Mouse (Mus musculus): Measurements from ENCODE around the gene Slc29a1. TPM values are rescaled to one million over a fixed set of nuclear protein-coding genes. Genes with fewer than 3 reads are reported as not detected.

The Slc29a1 gene
- polyA plus RNA-seq, 1 experiment from 2014 or later, result 30.7 TPM

- Histone ChIP-seq H3K27me3 (replicated peaks) (no peaks in the 10 kb centered on the region), H3K4me1 (peaks cover 27% of the 10 kb centered on the region), H3K9ac (no peak overlapping the region), H3K4me2 (peak overlapping the region; percentile 93), H3K9me3 (no peaks in the 10 kb centered on the region), H3K4me3 (0 out of 2 replicates have a peak overlapping the region, but pooled peaks have one; percentile 89), H3K27ac (no peak overlapping the region), H3K36me3 (replicated peaks) (peaks cover 21% of the 10 kb centered on the region)
- 79% methylated on average over 12 of the region's 12 CpGs for WGBS
- no peak for ATAC-seq (replicated peaks)
Measured at GRCm38 (mm10) chr17:45563216-45563615, 36.2 kb downstream of the Slc29a1 start.

DNA sequence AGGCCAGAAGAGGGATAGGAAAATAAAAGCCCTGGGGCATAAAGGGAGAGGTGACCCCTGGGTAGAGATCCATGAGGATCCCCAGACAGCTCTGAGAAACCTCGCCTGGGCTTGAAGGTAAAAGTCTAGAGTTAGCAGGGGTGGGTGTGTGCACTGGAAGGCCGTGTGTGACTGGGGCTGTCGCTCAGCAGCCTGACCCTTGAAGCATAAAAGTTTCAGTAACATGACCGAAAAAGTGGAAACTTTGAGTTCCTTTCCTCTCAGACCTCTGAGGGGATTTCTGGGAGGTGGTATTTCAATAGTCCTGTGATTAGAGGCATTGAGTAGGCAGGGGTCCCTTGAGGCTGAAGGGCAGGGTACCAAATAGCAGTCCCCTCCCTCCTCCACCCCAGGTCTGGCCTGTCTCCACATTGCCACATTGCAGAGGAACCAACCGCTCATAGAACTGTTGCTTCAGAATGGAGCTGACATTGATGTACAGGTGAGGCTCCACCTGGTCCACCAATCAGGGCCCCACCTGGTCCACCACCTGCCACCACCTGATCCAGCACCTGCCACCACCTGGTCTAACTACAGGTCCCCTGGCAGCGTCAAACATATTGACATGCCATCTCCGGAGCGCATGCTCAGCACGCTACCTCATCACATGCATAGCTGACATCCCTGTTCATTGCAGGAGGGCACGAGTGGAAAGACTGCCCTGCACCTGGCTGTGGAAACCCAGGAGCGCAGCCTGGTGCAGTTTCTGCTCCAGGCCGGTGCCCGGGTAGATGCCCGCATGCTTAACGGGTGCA, 39.5 kb downstream of the Slc29a1 start:
- no peaks in the 10 kb centered on the region for H3K9me3 ChIP-seq
- no peaks in the 10 kb centered on the region for H3K36me3 ChIP-seq (replicated peaks)
- H3K4me2 ChIP-seq, result no peak overlapping the region
- ATAC-seq (replicated peaks), result no peak
- no peak overlapping the region for H3K4me3 ChIP-seq
- H3K4me1 ChIP-seq, result peaks cover 23% of the 10 kb centered on the region
- H3K27me3 ChIP-seq (replicated peaks), result peaks cover 3% of the 10 kb centered on the region; the same call in 1 of the 2 replicates
- 86% methylated on average over 15 of the region's 15 CpGs for WGBS
- H3K9ac ChIP-seq, result no peak overlapping the region
- no peak overlapping the region for H3K27ac ChIP-seq

DNA sequence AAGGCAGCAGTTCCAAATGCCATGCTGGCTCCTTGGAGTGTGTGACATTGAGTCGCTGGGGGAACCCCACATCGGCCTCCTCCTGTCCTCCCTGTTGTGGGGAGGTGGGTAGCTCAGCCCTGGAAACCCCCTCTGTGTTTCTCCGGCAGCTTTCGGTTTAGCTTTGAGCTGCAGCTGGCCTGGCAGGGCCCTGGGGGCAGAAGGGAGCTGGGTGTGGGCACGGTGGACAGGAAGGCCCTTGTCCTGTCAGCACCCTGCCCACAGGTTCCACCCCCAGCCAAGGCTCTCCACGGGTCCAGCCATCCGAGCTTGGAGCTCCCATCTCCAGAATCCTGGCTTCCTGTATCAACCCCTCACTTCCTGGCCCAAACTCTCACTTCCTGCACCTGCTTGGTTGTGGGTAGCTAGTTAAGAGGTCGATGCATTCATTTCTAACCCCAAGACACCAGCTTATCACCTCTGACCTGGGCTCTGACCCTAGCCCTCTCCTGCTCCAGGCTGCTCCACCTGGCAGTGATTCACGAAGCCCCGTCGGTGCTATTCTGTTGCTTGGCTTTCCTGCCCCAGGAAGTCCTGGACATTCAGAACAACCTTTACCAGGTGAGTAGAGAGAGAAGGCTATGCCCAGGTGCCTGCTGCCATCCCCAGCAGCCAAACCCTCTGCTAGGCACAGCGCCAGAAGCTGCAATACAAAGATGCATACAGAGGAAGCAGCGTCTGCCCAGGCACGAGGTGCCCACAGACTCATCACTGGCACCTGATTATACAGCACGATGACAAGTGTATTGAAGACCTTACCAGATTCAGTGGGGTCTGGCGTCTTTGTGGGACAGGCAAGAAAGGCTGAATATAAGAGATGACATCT, 41.2 kb downstream of the Slc29a1 start:
- 71% methylated on average over 16 of the region's 16 CpGs for WGBS
- Histone ChIP-seq H3K9me3 (no peaks in the 10 kb centered on the region), H3K27ac (no peak overlapping the region), H3K27me3 (replicated peaks) (peaks cover 5% of the 10 kb centered on the region; the same call in 1 of the 2 replicates), H3K36me3 (replicated peaks) (no peaks in the 10 kb centered on the region), H3K4me3 (no peak overlapping the region), H3K9ac (no peak overlapping the region), H3K4me1 (peaks cover 16% of the 10 kb centered on the region), H3K4me2 (no peak overlapping the region)
- ATAC-seq (replicated peaks), result no peak

- Histone ChIP-seq H3K36me3 (replicated peaks) (no peaks in the 10 kb centered on the region), H3K4me2 (no peak overlapping the region), H3K4me3 (no peak overlapping the region), H3K27ac (no peak overlapping the region), H3K27me3 (replicated peaks) (peaks cover 5% of the 10 kb centered on the region; the same call in 1 of the 2 replicates), H3K4me1 (peaks cover 16% of the 10 kb centered on the region), H3K9ac (no peak overlapping the region), H3K9me3 (no peaks in the 10 kb centered on the region)
- no peak for ATAC-seq (replicated peaks)
- 70% methylated on average over 7 of the region's 7 CpGs for WGBS
Measured at GRCm38 (mm10) chr17:45557246-45557824, 42.1 kb downstream of the Slc29a1 start.

DNA sequence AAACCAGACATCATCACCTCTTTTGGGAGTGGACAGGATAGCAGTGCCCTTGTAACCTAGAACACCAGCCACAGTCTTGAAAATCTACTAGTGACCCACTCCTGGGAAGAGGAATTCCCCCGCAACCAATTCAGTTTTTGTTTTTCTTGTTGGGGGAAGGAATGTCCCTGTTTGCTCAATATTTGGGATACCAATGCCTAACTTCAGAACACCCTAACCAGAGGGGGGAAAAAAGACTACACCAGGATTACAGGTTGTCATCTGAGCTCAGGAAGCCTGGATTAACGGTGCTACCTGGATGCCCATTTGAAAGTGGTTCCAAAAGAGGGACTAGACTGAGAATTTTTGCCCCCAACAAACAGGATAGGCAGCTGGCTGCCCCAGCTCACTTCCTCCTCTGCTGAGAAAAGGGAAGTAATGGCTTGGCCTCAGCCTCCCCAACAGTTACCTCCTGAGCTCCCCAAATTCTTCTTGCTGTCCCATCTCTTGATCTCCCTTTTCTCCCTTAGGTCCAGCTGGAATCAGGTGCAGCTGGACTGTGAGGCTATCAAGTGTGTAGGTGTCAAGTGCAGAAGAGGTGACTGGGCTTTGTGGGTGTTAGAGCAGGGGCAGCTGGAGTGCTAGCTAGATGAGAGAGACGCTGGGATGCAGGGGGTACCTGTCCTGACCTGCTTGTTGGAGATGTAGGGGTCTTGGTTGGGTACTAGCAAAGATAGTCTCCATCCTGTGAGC, 42.7 kb downstream of the Slc29a1 start:
- Histone ChIP-seq H3K27ac (no peak overlapping the region), H3K36me3 (replicated peaks) (no peaks in the 10 kb centered on the region), H3K9ac (no peak overlapping the region), H3K4me1 (peaks cover 20% of the 10 kb centered on the region), H3K4me3 (peak overlapping the region; percentile 53; the same call in 1 of the 2 replicates), H3K27me3 (replicated peaks) (peaks cover 5% of the 10 kb centered on the region; the same call in 1 of the 2 replicates), H3K9me3 (no peaks in the 10 kb centered on the region), H3K4me2 (peak overlapping the region; percentile 94)
- 78% methylated on average over 3 of the region's 3 CpGs for WGBS
- no peak for ATAC-seq (replicated peaks)

DNA sequence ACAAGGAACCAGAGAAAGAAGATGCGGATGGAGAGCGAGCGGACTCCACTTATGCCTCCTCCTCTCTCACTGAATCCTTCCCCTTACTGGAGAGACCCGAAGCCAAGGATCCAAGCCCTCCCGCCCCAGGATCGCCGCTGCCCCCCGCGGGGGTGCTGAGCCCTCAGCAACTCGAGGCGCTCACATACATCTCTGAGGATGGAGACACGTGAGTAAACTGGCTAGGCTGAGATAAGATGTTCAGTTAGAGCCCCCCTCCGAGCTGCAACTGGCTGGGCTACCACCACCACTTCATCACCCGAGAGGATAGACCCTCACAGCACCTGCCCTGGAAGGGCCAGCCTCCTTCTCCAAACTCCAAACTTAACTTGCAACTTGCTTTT, 43.3 kb downstream of the Slc29a1 start:
- peak overlapping the region; percentile 53 for H3K4me3 ChIP-seq
- H3K4me2 ChIP-seq, result peak overlapping the region; percentile 94
- H3K4me1 ChIP-seq, result peaks cover 25% of the 10 kb centered on the region
- 2% methylated on average over 14 of the region's 14 CpGs for WGBS
- H3K9ac ChIP-seq, result peak overlapping the region; percentile 53
- H3K27ac ChIP-seq, result no peak overlapping the region
- no peaks in the 10 kb centered on the region for H3K9me3 ChIP-seq
- no peaks in the 10 kb centered on the region for H3K36me3 ChIP-seq (replicated peaks)
- peaks cover 5% of the 10 kb centered on the region; the same call in 1 of the 2 replicates for H3K27me3 ChIP-seq (replicated peaks)
- ATAC-seq (replicated peaks), result no peak

- under 1% methylated on average over 45 of the region's 45 CpGs for WGBS
- Histone ChIP-seq H3K4me1 (peaks cover 25% of the 10 kb centered on the region), H3K27ac (no peak within 1 kb of the TSS), H3K27me3 (replicated peaks) (peaks cover 5% of the 10 kb centered on the region; the same call in 1 of the 2 replicates), H3K9ac (peak within 1 kb of the TSS; percentile 53), H3K9me3 (no peaks in the 10 kb centered on the region), H3K4me3 (peak within 1 kb of the TSS; percentile 53), H3K36me3 (replicated peaks) (no peaks in the 10 kb centered on the region), H3K4me2 (peak within 1 kb of the TSS; percentile 94)
- ATAC-seq (replicated peaks), result peak; percentile 68
Measured at GRCm38 (mm10) chr17:45555452-45556106, 43.8 kb downstream of the Slc29a1 start, which contains the start of gene Nfkbie. Nfkbie (plus strand) TSS chr17:45555703.

DNA sequence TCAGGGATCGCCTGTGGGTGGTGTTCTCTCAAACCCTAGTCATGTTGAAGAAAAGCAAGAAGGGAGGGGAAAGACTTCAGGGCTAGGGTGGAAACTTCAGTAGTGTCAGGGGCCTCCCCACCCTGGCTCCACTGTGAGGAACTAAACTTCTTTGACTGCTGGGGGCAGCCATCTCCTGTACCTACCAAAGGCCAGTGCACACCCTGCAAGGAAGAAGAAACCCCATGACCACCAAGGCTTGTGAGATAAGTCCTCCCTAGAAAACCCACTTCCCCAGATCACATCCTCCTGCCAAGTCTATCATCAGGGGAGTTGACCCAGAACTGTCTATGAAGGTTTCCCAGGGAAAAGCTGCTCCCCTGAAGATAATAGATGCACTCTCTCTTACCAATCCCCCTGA, 45.0 kb downstream of the Slc29a1 start:
- H3K27me3 ChIP-seq (replicated peaks), result peaks cover 5% of the 10 kb centered on the region; the same call in 1 of the 2 replicates
- H3K4me1 ChIP-seq, result peaks cover 34% of the 10 kb centered on the region
- no peak for ATAC-seq (replicated peaks)
- WGBS, result 57% methylated on average over 1 of the region's 1 CpGs
- H3K4me3 ChIP-seq, result no peak overlapping the region
- H3K27ac ChIP-seq, result no peak overlapping the region
- H3K9me3 ChIP-seq, result no peaks in the 10 kb centered on the region
- H3K4me2 ChIP-seq, result no peak overlapping the region
- no peak overlapping the region for H3K9ac ChIP-seq
- no peaks in the 10 kb centered on the region for H3K36me3 ChIP-seq (replicated peaks)

- H3K4me2 ChIP-seq, result no peak overlapping the region
- H3K27ac ChIP-seq, result no peak overlapping the region
- no peak overlapping the region for H3K9ac ChIP-seq
- H3K4me3 ChIP-seq, result no peak overlapping the region
- peaks cover 38% of the 10 kb centered on the region for H3K4me1 ChIP-seq
- WGBS, result 85% methylated on average over 3 of the region's 3 CpGs
- peaks cover 5% of the 10 kb centered on the region; the same call in 1 of the 2 replicates for H3K27me3 ChIP-seq (replicated peaks)
- no peaks in the 10 kb centered on the region for H3K36me3 ChIP-seq (replicated peaks)
- no peak for ATAC-seq (replicated peaks)
- H3K9me3 ChIP-seq, result no peaks in the 10 kb centered on the region
Measured at GRCm38 (mm10) chr17:45553065-45553464, 46.3 kb downstream of the Slc29a1 start.

GRCm38 (mm10) chr17:45551816-45552451, 47.5 kb downstream of the Slc29a1 start:
- Histone ChIP-seq H3K4me1 (peaks cover 49% of the 10 kb centered on the region), H3K9me3 (no peaks in the 10 kb centered on the region), H3K9ac (no peak overlapping the region), H3K36me3 (replicated peaks) (no peaks in the 10 kb centered on the region), H3K4me3 (no peak overlapping the region), H3K27ac (no peak overlapping the region), H3K27me3 (replicated peaks) (peaks cover 12% of the 10 kb centered on the region; the same call in 1 of the 2 replicates), H3K4me2 (no peak overlapping the region)
- WGBS, result 3% methylated on average over 8 of the region's 8 CpGs
- peak; percentile 10; the same call in 1 of the 2 replicates for ATAC-seq (replicated peaks)

All from midbrain, embryonic 15.5 days (tissue).